Mouse (Mus musculus) heart, adult 2 months (tissue): ENCODE data around the gene Gm19935.

Source experiments
- CTCF ChIP-seq: fragments of 200-600 bp; IDR thresholded peaks from 2 replicates; pipeline ENCODE4 v1.8.1; 2022; ENCODE audit warnings: antibody characterized with exemption, mild to moderate bottlenecking, moderate library complexity
- EP300 ChIP-seq: fragments of 200-500 bp; IDR thresholded peaks from 2 replicates; pipeline ENCODE4 v1.6.1; 2011; ENCODE audit warnings: low read depth, low read length, control low read depth; ENCODE audit not compliant: insufficient read depth
- POLR2A ChIP-seq: fragments of 200-500 bp; IDR thresholded peaks from 2 replicates; pipeline ENCODE4 v1.6.1; 2011; ENCODE audit warnings: mild to moderate bottlenecking, low read depth, low read length, control low read depth; ENCODE audit not compliant: insufficient read depth

DNA sequence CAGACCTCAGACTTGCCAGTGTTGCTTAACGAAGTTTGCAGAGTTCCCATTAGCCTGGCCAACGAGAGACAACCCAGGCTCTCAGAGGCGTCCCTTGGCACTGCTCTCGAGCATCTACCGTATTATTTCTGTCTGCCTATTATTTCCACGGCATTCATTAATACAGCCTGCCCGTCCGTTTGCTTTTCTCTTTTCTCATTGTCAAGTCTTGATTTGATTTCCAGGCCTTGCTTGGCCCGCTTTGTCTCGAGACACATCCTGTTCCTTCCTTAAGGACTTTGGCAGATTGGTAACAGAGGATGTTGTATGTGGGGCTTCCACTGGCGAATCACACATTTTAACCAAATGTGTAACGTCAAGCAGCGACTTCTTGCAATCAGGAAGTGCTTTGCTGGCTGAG, 24.1 kb upstream of the Gm19935 start:
- TF ChIP-seq CTCF, result no peak
- TF ChIP-seq EP300, result peak; percentile 78
- TF ChIP-seq POLR2A, result peak; percentile 44; the same call in 1 of the 2 replicates
